Mouse (Mus musculus) forebrain, embryonic 15.5 days (tissue): ENCODE data around the gene F13b. TPM values are rescaled to one million over a fixed set of nuclear protein-coding genes. Genes with fewer than 3 reads are reported as not detected.

Experiments used
- ATAC-seq: fragments of 200-750 bp; cut with Nextera tagmentation; replicated peaks from 2 replicates; pipeline ENCODE4 v1.8.0; 2017; ENCODE audit warnings: mild to moderate bottlenecking, moderate TSS enrichment, moderate library complexity
- H3K27ac ChIP-seq: fragments of 300-500 bp; sonication (generic); replicated peaks from 2 replicates; pipeline ENCODE4 v1.5.1; 2015; ENCODE audit warnings: mild to moderate bottlenecking, inconsistent platforms
- H3K27me3 ChIP-seq: fragments of 300-500 bp; sonication (generic); 2 replicates; pipeline ENCODE4 v1.6.1; 2015; ENCODE audit warnings: inconsistent platforms
- H3K36me3 ChIP-seq: fragments of 300-500 bp; sonication (generic); 2 replicates; pipeline ENCODE4 v1.6.1; 2015; ENCODE audit warnings: mild to moderate bottlenecking, inconsistent platforms
- H3K4me1 ChIP-seq: fragments of 300-500 bp; sonication (generic); 2 replicates; pipeline ENCODE4 v1.6.1; 2015; ENCODE audit warnings: inconsistent platforms
- H3K4me2 ChIP-seq: fragments of 300-500 bp; sonication (generic); replicated peaks from 2 replicates; pipeline ENCODE4 v1.6.1; 2015; ENCODE audit warnings: mild to moderate bottlenecking, inconsistent platforms
- H3K4me3 ChIP-seq: fragments of 300-500 bp; sonication (generic); 2 replicates; pipeline ENCODE4 v1.5.1; 2015; ENCODE audit warnings: mild to moderate bottlenecking, inconsistent platforms
- H3K9ac ChIP-seq: fragments of 300-500 bp; sonication (generic); replicated peaks from 2 replicates; pipeline ENCODE4 v1.6.1; 2015; ENCODE audit warnings: mild to moderate bottlenecking, inconsistent platforms
- H3K9me3 ChIP-seq: fragments of 300-500 bp; sonication (generic); 2 replicates; pipeline ENCODE4 v1.6.1; 2016; ENCODE audit warnings: inconsistent platforms
- WGBS: fragments of 180-500 bp; shearing (Covaris S2); methylation state at CpG from one replicate; pipeline ENCODE4 v1.1.7; 2015; ENCODE audit warnings: mixed read lengths; 5-methylcytosine and 5-hydroxymethylcytosine counted together
- polyA plus RNA-seq: library from polyadenylated mRNA; unstranded; fragments of >200 nt; fragmentation: Nextera tagmentation; extraction: Ambion mirVana; gene quantifications from 2 replicates; pipeline ENCODE4 v1.2.1, GENCODE M21; 2015

F13b gene
- polyA plus RNA-seq, 1 experiment from 2014 or later = not detected

DNA sequence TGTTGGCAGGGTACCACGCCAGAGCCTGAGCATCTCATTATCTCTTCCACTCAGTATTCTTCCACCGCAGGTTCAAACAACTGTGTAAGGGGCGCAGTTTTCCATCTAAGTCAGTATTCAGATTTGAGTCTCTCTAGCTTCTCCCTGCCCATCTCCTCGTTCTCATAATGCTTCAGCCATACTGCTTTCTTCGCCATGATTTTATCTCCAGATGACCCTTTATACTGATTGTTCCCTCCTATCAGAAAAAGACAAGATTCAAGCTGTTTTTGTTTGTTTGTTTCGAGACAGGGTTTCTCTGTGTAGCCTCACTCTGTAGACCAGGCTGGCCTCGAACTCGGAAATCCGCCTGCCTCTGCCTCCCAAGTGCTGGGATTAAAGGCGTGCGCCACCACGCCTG, 13.1 kb downstream of the F13b start:
- Histone ChIP-seq H3K27me3 (no peaks in the 10 kb centered on the region), H3K4me3 (no peak overlapping the region), H3K4me2 (no peak overlapping the region), H3K36me3 (no peaks in the 10 kb centered on the region), H3K4me1 (no peaks in the 10 kb centered on the region), H3K27ac (no peak overlapping the region), H3K9me3 (no peaks in the 10 kb centered on the region), H3K9ac (no peak overlapping the region)
- ATAC-seq = no peak
- 94% methylated on average over 12 of the region's 12 CpGs for whole genome bisulfite sequencing

- H3K4me2 ChIP-seq = no peak overlapping the region
- WGBS = 86% methylated on average over 1 of the region's 1 CpGs
- H3K27ac ChIP-seq = no peak overlapping the region
- H3K4me1 ChIP-seq = no peaks in the 10 kb centered on the region
- no peaks in the 10 kb centered on the region for H3K27me3 ChIP-seq
- H3K4me3 ChIP-seq = no peak overlapping the region
- H3K36me3 ChIP-seq = no peaks in the 10 kb centered on the region
- no peaks in the 10 kb centered on the region for H3K9me3 ChIP-seq
- no peak overlapping the region for H3K9ac ChIP-seq
- ATAC-seq = no peak
Observed at GRCm38 (mm10) chr1:139548536-139548935, 47.0 kb downstream of the F13b start.

DNA sequence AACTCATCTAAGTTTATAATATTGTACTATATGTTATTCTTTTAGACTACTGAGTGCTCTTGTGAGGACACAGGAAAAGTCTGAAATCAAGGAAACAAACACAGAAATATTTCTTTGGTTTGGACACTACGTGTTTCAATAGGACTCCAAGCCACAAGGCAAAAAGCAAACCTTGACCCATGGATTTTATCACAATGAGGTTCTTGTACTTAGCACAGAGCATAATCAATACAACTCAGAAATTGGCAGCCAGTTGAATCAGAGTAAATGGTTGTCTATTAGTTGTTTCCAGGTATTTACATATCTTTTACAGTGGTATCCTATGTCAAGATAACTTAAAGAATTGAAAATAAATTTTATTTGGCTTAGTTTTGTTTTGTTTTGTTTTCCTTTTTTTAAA, 49.8 kb downstream of the F13b start:
- Histone ChIP-seq H3K27ac (no peak overlapping the region), H3K4me3 (no peak overlapping the region), H3K9ac (no peak overlapping the region), H3K4me1 (no peaks in the 10 kb centered on the region), H3K4me2 (no peak overlapping the region), H3K27me3 (no peaks in the 10 kb centered on the region), H3K9me3 (no peaks in the 10 kb centered on the region), H3K36me3 (no peaks in the 10 kb centered on the region)
- ATAC-seq = no peak
- 91% methylated on average over 1 of the region's 1 CpGs for WGBS

- ATAC-seq = no peak
- H3K27ac ChIP-seq = no peak within 1 kb of the TSS
- no peaks in the 10 kb centered on the region for H3K36me3 ChIP-seq
- WGBS = 63% methylated on average over 1 of the region's 1 CpGs
- H3K4me3 ChIP-seq = no peak within 1 kb of the TSS
- H3K9ac ChIP-seq = no peak within 1 kb of the TSS
- no peaks in the 10 kb centered on the region for H3K27me3 ChIP-seq
- H3K9me3 ChIP-seq = no peaks in the 10 kb centered on the region
- no peak within 1 kb of the TSS for H3K4me2 ChIP-seq
- H3K4me1 ChIP-seq = no peaks in the 10 kb centered on the region
Observed at GRCm38 (mm10) chr1:139560024-139560423, 58.5 kb downstream of the F13b start, which contains the start of gene Cfhr1. Cfhr1 (minus strand) TSS chr1:139560272.

Other genes with a start within 250 kb of the F13b start
- gene Crb1, start 124.6 kb upstream of the F13b start, polyA plus RNA-seq = 1.1 and 1.6 TPM in 2 replicates
- gene Zbtb41, start 79.4 kb upstream of the F13b start, polyA plus RNA-seq = 15.9 and 16.3 TPM in 2 replicates
- 10.3 and 11.6 TPM in 2 replicates for gene Aspm, start 46.9 kb upstream of the F13b start, polyA plus RNA-seq
- gene Cfhr1, start 58.6 kb downstream of the F13b start, polyA plus RNA-seq = not detected in 2 replicates